Mouse (Mus musculus): ENCODE measurements around the gene Lrrc32. TPM values are rescaled to one million over a fixed set of nuclear protein-coding genes. Genes with fewer than 3 reads are reported as not detected.
A peak's percentile ranks its signal among the peaks of the same experiment; 100 is the strongest.

The Lrrc32 gene
- total and polyA plus RNA-seq, 3 experiments = 2.3 to 23.7 (median 5.3) TPM

DNA sequence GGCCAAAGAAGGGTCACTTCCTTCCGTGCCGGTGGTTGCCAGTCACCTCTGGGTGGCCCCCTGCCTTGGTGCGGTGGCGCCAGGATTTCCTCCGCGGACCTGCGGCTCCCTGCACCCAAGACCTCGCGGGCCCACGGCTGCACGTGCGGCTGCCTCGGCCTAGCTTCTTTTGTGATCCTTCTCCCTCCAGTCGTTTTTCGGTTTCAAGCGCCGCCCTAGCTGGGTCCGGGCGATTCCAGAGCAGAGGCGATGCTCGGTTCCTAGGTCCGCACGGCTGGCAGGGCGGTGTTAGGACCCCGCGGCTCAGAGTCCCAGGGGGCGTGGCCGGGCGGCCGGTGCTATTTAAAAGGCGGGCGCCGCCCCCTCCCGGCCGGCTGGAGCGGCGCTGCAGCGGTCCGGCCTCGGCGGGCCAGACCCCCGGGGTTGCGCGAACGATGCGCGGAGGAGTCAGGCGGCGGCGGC lies 571 bp downstream of the Lrrc32 start:
- no peaks in the 10 kb centered on the region for H3K27me3 ChIP-seq (replicated peaks)
- peak overlapping the region; percentile 96 for H3K27ac ChIP-seq (ENCODE audit: insufficient read depth, low read depth)
- H3K4me3 ChIP-seq (replicated peaks in 1 of 3; ENCODE audit: low read depth in 2 of 3, low read length in 2 of 3, poor library complexity in 1 of 3) = peak overlapping the region; percentile 63 to 72 (median 69)
- TF ChIP-seq MEF2A (IDR thresholded peaks at IDR 0.05; ENCODE audit: borderline replicate concordance, low read depth, low read length) = peak; percentile 57; the same call in 1 of the 2 replicates
- peak; percentile 87 for TF ChIP-seq TCF12 (IDR thresholded peaks at IDR 0.05; ENCODE audit: low read depth, low read length)
- peak; percentile 87 for TF ChIP-seq TBP (conservative IDR thresholded peaks at IDR 0.05; ENCODE audit: low read depth, low read length)
- TF ChIP-seq MXI1 (IDR thresholded peaks at IDR 0.05; ENCODE audit: low read depth, low read length) = peak; percentile 64; the same call in 1 of the 2 replicates
- no peak for TF ChIP-seq MAFK (IDR thresholded peaks at IDR 0.05; ENCODE audit: insufficient replicate concordance, low read length)
- 0 out of 2 replicates have a peak, but pooled peaks have one; percentile 39 for TF ChIP-seq KAT2A (IDR thresholded peaks at IDR 0.05; ENCODE audit: insufficient replicate concordance, low read length)
- TF ChIP-seq UBTF (IDR thresholded peaks at IDR 0.05; ENCODE audit: low read depth, low read length) = peak; percentile 25; the same call in 1 of the 2 replicates
- TF ChIP-seq MAX (IDR thresholded peaks at IDR 0.05; ENCODE audit: low read length) = peak; percentile 67; the same call in 1 of the 2 replicates
- TF ChIP-seq ELF1 (IDR thresholded peaks at IDR 0.05; ENCODE audit: low read depth, low read length) = peak; percentile 49; the same call in 1 of the 2 replicates
- peak; percentile 55 for TF ChIP-seq HCFC1 (IDR thresholded peaks at IDR 0.05; ENCODE audit: low read depth, low read length)
- no peak for TF ChIP-seq ZC3H11A (IDR thresholded peaks at IDR 0.05; ENCODE audit: low read depth, low read length)
- TF ChIP-seq MYC (IDR thresholded peaks at IDR 0.05; ENCODE audit: low read depth, low read length) = no peak
- peak; percentile 50; the same call in 1 of the 2 replicates for TF ChIP-seq NELFE (IDR thresholded peaks at IDR 0.05; ENCODE audit: low read depth, low read length)
- TF ChIP-seq CHD1 (IDR thresholded peaks at IDR 0.05; ENCODE audit: low read depth, low read length) = no peak
- TF ChIP-seq EP300 (IDR thresholded peaks at IDR 0.05; ENCODE audit: low read length) = no peak
- no peak for TF ChIP-seq JUN (IDR thresholded peaks at IDR 0.05; ENCODE audit: insufficient read depth, low read depth, low read length)
- TF ChIP-seq PAX5 (IDR thresholded peaks at IDR 0.05; ENCODE audit: low read length) = no peak
- peak; percentile 87 for TF ChIP-seq SIN3A (IDR thresholded peaks at IDR 0.05; ENCODE audit: low read length)
- TF ChIP-seq GABPA (IDR thresholded peaks at IDR 0.05; ENCODE audit: insufficient replicate concordance, low read depth, low read length) = no peak
- TF ChIP-seq ZMIZ1 (IDR thresholded peaks at IDR 0.05; ENCODE audit: low read depth, low read length) = peak; percentile 78; the same call in 1 of the 2 replicates
- TF ChIP-seq E2F4 (IDR thresholded peaks at IDR 0.05; ENCODE audit: insufficient replicate concordance, low read depth, low read length) = no peak
- TF ChIP-seq IRF4 (IDR thresholded peaks at IDR 0.05; ENCODE audit: low read depth, low read length) = peak; percentile 55
- TF ChIP-seq SMC3 (IDR thresholded peaks at IDR 0.05; ENCODE audit: low read depth, low read length) = peak; percentile 68
- peak; percentile 37 for TF ChIP-seq RAD21 (IDR thresholded peaks at IDR 0.05; ENCODE audit: low read depth, low read length)
- peak in 1 of 2 experiments; percentile 56; a peak in 2 of 4 replicates for TF ChIP-seq CTCF (conservative IDR thresholded peaks at IDR 0.05 in 1 of 2, IDR thresholded peaks at IDR 0.05 in 1 of 2; ENCODE audit: low read depth in 2 of 2, low read length in 2 of 2)
- peak; percentile 48 for TF ChIP-seq NRF1 (IDR thresholded peaks at IDR 0.05; ENCODE audit: low read depth, low read length)
- no peak for TF ChIP-seq USF1 (IDR thresholded peaks at IDR 0.05; ENCODE audit: low read depth, low read length)
- no peak; the same call in 1 of the 2 replicates for TF ChIP-seq ETS1 (conservative IDR thresholded peaks at IDR 0.05; ENCODE audit: low read depth, low read length)
- no peak for TF ChIP-seq JUND (conservative IDR thresholded peaks at IDR 0.05; ENCODE audit: low read depth, low read length)
- TF ChIP-seq USF2 (conservative IDR thresholded peaks at IDR 0.05; ENCODE audit: low read depth, low read length) = no peak
- peak; percentile 92 for TF ChIP-seq BHLHE40 (IDR thresholded peaks at IDR 0.05; ENCODE audit: low read depth, low read length)
- no peak for TF ChIP-seq ZNF384 (IDR thresholded peaks at IDR 0.05; ENCODE audit: low read depth, low read length)
- no peak for TF ChIP-seq MAZ (IDR thresholded peaks at IDR 0.05; ENCODE audit: low read depth, low read length)
- TF ChIP-seq POLR2A (IDR thresholded peaks at IDR 0.05; ENCODE audit: low read depth, low read length) = peak; percentile 57; the same call in 1 of the 2 replicates
- TF ChIP-seq ZKSCAN1 (IDR thresholded peaks at IDR 0.05; ENCODE audit: borderline replicate concordance, low read depth, low read length) = no peak
- no peak for TF ChIP-seq POLR2AphosphoS2 (IDR thresholded peaks at IDR 0.05; ENCODE audit: low read depth, low read length)
- TF ChIP-seq RCOR1 (conservative IDR thresholded peaks at IDR 0.05; ENCODE audit: low read depth, low read length) = no peak
- TF ChIP-seq CHD2 (IDR thresholded peaks at IDR 0.05; ENCODE audit: low read length) = peak; percentile 29; the same call in 1 of the 2 replicates
- peak; percentile 81 for DNase-seq (ENCODE audit: extremely low read depth)
- in situ Hi-C loops (cut with MboI; ENCODE audit: low pct_ligation_motif_present, low pct_unique_long_range_greater_than_20kb, low sequenced_read_pairs) (loop anchor here (5.0 to 10.0 kb wide), 2 partner anchors 93 to 345 kb away; partner anchors contain the start of gene Wnt11), dilution Hi-C loops (cut with MboI; ENCODE audit: extremely low pct_ligation_motif_present, extremely low pct_unique_long_range_greater_than_20kb, low sequenced_read_pairs) (no loop called here)
- peak overlapping the region; percentile 54 for H3K4me2 ChIP-seq (ENCODE audit: insufficient read depth, low read depth, poor library complexity, severe bottlenecking)
- no peaks in the 10 kb centered on the region for H3K9me3 ChIP-seq (replicated peaks; ENCODE audit: low read length)
- peak overlapping the region; percentile 51; the same call in 1 of the 2 replicates for H3K9ac ChIP-seq (ENCODE audit: insufficient read depth, low read depth)
- no peaks in the 10 kb centered on the region for H3K79me2 ChIP-seq (replicated peaks; ENCODE audit: control insufficient read depth, extremely low read depth, insufficient read depth, poor library complexity, severe bottlenecking)
- peaks cover 49 to 88% of the 10 kb centered on the region in 2 experiments for H3K4me1 ChIP-seq (ENCODE audit: control insufficient read depth in 1 of 2, insufficient read depth in 2 of 2)
- peaks cover 5 to 9% of the 10 kb centered on the region in 2 experiments for H3K36me3 ChIP-seq (replicated peaks in 1 of 2; ENCODE audit: control insufficient read depth in 1 of 2, insufficient read depth in 1 of 2, low read length in 1 of 2)

Measured in CH12.LX (cell line).